Mouse (Mus musculus) ES-Bruce4 (cell line): Measurements from ENCODE around the gene Exosc6. TPM values are rescaled to one million over a fixed set of nuclear protein-coding genes. Genes with fewer than 3 reads are reported as not detected.
A peak's percentile ranks its signal among the peaks of the same experiment; 100 is the strongest.

ENCODE experiments used
- H3K27ac ChIP-seq: 2 replicates; pipeline ENCODE4 v1.5.1; 2012; ENCODE audit warnings: low read length, inconsistent platforms; ENCODE audit not compliant: insufficient read depth
- H3K27me3 ChIP-seq: 2 replicates; pipeline ENCODE4 v1.6.1; 2012; ENCODE audit warnings: mild to moderate bottlenecking, low read length, inconsistent platforms; ENCODE audit not compliant: control insufficient read depth, poor library complexity, insufficient read depth, severe bottlenecking
- H3K36me3 ChIP-seq: 2 replicates; pipeline ENCODE4 v1.6.1; 2012; ENCODE audit warnings: inconsistent platforms, mild to moderate bottlenecking, low read length, moderate library complexity; ENCODE audit not compliant: control insufficient read depth, poor library complexity, insufficient read depth, severe bottlenecking
- H3K4me1 ChIP-seq: one replicate; pipeline ENCODE4 v1.8.1; 2011; ENCODE audit warnings: low read length; ENCODE audit not compliant: control insufficient read depth, insufficient read depth
- H3K4me3 ChIP-seq: 2 replicates; pipeline ENCODE4 v1.5.1; 2011; ENCODE audit warnings: low read depth, mild to moderate bottlenecking, low read length
- H3K9ac ChIP-seq: 2 replicates; pipeline ENCODE4 v1.6.1; 2012; ENCODE audit warnings: low read depth, mild to moderate bottlenecking, inconsistent platforms; ENCODE audit not compliant: poor library complexity, severe bottlenecking
- H3K9me3 ChIP-seq: replicated peaks from 2 replicates; pipeline ENCODE4 v1.6.1; 2012; ENCODE audit warnings: mild to moderate bottlenecking, low read length, inconsistent platforms; ENCODE audit not compliant: control insufficient read depth, poor library complexity, insufficient read depth, severe bottlenecking
- CTCF ChIP-seq: IDR thresholded peaks from one replicate; pipeline ENCODE4 v1.8.1; 2011; ENCODE audit warnings: low read depth, low read length
- EP300 ChIP-seq: IDR thresholded peaks from 2 replicates; pipeline ENCODE4 v1.6.1; 2011; ENCODE audit warnings: low read depth, low read length; ENCODE audit not compliant: insufficient read depth
- POLR2A ChIP-seq: IDR thresholded peaks from one replicate; pipeline ENCODE4 v1.8.1; 2011; ENCODE audit warnings: low read length; ENCODE audit not compliant: insufficient read depth
- polyA plus RNA-seq: library from polyadenylated mRNA; stranded (reverse); fragments of >200 nt; gene quantifications from 2 replicates; pipeline ENCODE4 v1.2.4, GENCODE M21; 2011; ENCODE audit warnings: low read depth; ENCODE audit not compliant: missing spikeins, insufficient read depth, insufficient read length

Exosc6 gene
- polyA plus RNA-seq, 1 experiment, result not detected

- H3K4me1 ChIP-seq, result no peaks in the 10 kb centered on the region
- no peaks in the 10 kb centered on the region for H3K9me3 ChIP-seq
- peak; percentile 13 for TF ChIP-seq CTCF
- no peak for TF ChIP-seq POLR2A
- no peak overlapping the region for H3K9ac ChIP-seq
- H3K4me3 ChIP-seq, result no peak overlapping the region
- H3K27ac ChIP-seq, result no peak overlapping the region
- no peaks in the 10 kb centered on the region for H3K27me3 ChIP-seq
- peaks cover 98% of the 10 kb centered on the region for H3K36me3 ChIP-seq
Measured at GRCm38 (mm10) chr8:111044003-111044734, 12.0 kb upstream of the Exosc6 start.

- TF ChIP-seq CTCF, result no peak
- no peak for TF ChIP-seq EP300
- no peak for TF ChIP-seq POLR2A
- Histone ChIP-seq H3K9me3 (no peaks in the 10 kb centered on the region), H3K27me3 (no peaks in the 10 kb centered on the region), H3K4me1 (no peaks in the 10 kb centered on the region), H3K4me3 (no peak overlapping the region), H3K9ac (no peak overlapping the region), H3K27ac (no peak overlapping the region), H3K36me3 (peaks cover 99% of the 10 kb centered on the region)
Measured at GRCm38 (mm10) chr8:111048694-111049093, 7.4 kb upstream of the Exosc6 start.

GRCm38 (mm10) chr8:111049106-111049505 lies 7.0 kb upstream of the Exosc6 start:
- Histone ChIP-seq H3K4me3 (no peak overlapping the region), H3K27me3 (no peaks in the 10 kb centered on the region), H3K4me1 (no peaks in the 10 kb centered on the region), H3K9me3 (no peaks in the 10 kb centered on the region), H3K27ac (no peak overlapping the region), H3K36me3 (peaks cover 100% of the 10 kb centered on the region), H3K9ac (no peak overlapping the region)
- TF ChIP-seq POLR2A (no peak), CTCF (no peak), EP300 (no peak)

- peaks cover 77% of the 10 kb centered on the region for H3K36me3 ChIP-seq
- H3K4me1 ChIP-seq, result peaks cover 3% of the 10 kb centered on the region
- no peak overlapping the region for H3K4me3 ChIP-seq
- no peaks in the 10 kb centered on the region for H3K9me3 ChIP-seq
- TF ChIP-seq POLR2A, result no peak
- TF ChIP-seq EP300, result no peak
- no peak for TF ChIP-seq CTCF
- no peaks in the 10 kb centered on the region for H3K27me3 ChIP-seq
- peak overlapping the region; percentile 93 for H3K27ac ChIP-seq
- H3K9ac ChIP-seq, result no peak overlapping the region
Measured at GRCm38 (mm10) chr8:111053827-111054518, 2.2 kb upstream of the Exosc6 start.

GRCm38 (mm10) chr8:111055031-111055634 lies 1.0 kb upstream of the Exosc6 start:
- Histone ChIP-seq H3K4me1 (peaks cover 4% of the 10 kb centered on the region), H3K27ac (peak overlapping the region; percentile 93), H3K4me3 (no peak overlapping the region), H3K27me3 (no peaks in the 10 kb centered on the region), H3K9me3 (no peaks in the 10 kb centered on the region), H3K9ac (0 out of 2 replicates have a peak overlapping the region, but pooled peaks have one; percentile 5), H3K36me3 (peaks cover 65% of the 10 kb centered on the region)
- TF ChIP-seq EP300 (no peak), POLR2A (no peak), CTCF (no peak)

GRCm38 (mm10) chr8:111055661-111056060 lies 478 bp upstream of the Exosc6 start:
- H3K9ac ChIP-seq, result no peak overlapping the region
- H3K4me1 ChIP-seq, result peaks cover 4% of the 10 kb centered on the region
- no peak for TF ChIP-seq EP300
- no peak for TF ChIP-seq CTCF
- no peak for TF ChIP-seq POLR2A
- H3K27me3 ChIP-seq, result no peaks in the 10 kb centered on the region
- no peak overlapping the region for H3K4me3 ChIP-seq
- no peaks in the 10 kb centered on the region for H3K9me3 ChIP-seq
- H3K36me3 ChIP-seq, result peaks cover 60% of the 10 kb centered on the region
- peak overlapping the region; percentile 93 for H3K27ac ChIP-seq
